Mouse (Mus musculus) embryonic fibroblast, embryonic 13.5 days (primary cell): ENCODE measurements around the gene Bicral.

Source experiments
- CTCF ChIP-seq: IDR thresholded peaks from 2 replicates; pipeline ENCODE4 v1.5.1; 2011; ENCODE audit warnings: mild to moderate bottlenecking, control low read depth, low read length, moderate library complexity, borderline replicate concordance; ENCODE audit not compliant: insufficient read depth
- POLR2A ChIP-seq: IDR thresholded peaks from 2 replicates; pipeline ENCODE4 v1.6.1; 2011; ENCODE audit warnings: low read depth, mild to moderate bottlenecking, control low read depth, low read length, moderate library complexity

DNA sequence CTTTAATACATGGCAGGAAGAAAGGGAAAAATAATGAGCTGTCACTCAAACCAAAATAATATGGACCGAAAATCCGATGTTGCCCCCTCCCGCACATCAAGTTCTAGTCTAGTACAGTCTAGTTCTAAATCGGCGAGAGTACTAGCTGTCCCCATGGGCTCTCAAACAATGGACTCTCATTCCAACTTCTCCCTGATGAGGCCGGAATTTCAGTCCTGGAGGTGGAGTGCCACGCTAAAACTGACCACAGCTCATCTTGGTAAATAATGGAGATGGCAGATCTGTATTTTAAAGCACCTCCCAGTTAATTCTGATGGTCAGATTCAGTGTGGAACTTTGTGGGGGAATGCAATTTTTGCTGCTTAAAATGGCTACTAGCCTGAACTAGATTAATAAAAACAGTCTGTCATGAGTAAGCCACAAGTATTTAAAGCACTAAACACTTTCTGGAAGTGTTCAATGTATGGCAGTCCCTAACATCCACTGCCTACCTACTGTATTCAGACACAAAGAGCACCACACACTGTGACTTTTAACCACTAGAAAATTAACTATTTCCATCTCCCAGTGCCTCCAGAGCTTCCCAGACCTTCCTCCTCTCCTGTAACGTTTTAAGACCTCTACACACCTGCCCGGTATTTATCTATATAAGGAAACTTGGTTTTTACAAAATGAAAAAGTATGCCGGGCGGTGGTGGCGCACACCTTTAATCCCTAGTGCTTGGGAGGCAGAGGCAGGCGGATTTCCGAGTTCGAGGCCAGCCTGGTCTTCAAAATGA is 2.8 kb downstream of the Bicral start:
- no peak for TF ChIP-seq CTCF
- TF ChIP-seq POLR2A: peak; percentile 30; the same call in 1 of the 2 replicates
